Mouse (Mus musculus) layer of hippocampus, adult 2 months (tissue): ENCODE data around the gene Trim71. TPM values are rescaled to one million over a fixed set of nuclear protein-coding genes. Genes with fewer than 3 reads are reported as not detected.
"Not testable (repeated sequence)": the region's sequence is repeated elsewhere in the genome, so short reads cannot be mapped to it uniquely, and the experiment has no call there.

ENCODE experiments used
- DNase-seq, 2 experiments: peaks; one replicate each; pipeline ENCODE4 v3.0.0; 2022; ENCODE audit warnings: low spot score in 2 of 2
- H3K27ac ChIP-seq: fragments of 200-600 bp; 2 replicates; pipeline ENCODE4 v1.8.1; 2022
- H3K4me3 ChIP-seq: fragments of 200-600 bp; 2 replicates; pipeline ENCODE4 v1.8.1; 2022; ENCODE audit warnings: mild to moderate bottlenecking
- CTCF ChIP-seq: fragments of 200-600 bp; conservative IDR thresholded peaks from 2 replicates; pipeline ENCODE4 v1.8.1; 2022; ENCODE audit warnings: antibody characterized with exemption, mild to moderate bottlenecking, moderate library complexity
- total RNA-seq, 2 experiments: library from RNA; stranded (reverse); gene quantifications; 2 replicates each; pipeline ENCODE4 v1.2.3; 2021

The Trim71 gene
- total RNA-seq, 2 experiments from 2014 or later, result 1.3 to 1.4 TPM

DNA sequence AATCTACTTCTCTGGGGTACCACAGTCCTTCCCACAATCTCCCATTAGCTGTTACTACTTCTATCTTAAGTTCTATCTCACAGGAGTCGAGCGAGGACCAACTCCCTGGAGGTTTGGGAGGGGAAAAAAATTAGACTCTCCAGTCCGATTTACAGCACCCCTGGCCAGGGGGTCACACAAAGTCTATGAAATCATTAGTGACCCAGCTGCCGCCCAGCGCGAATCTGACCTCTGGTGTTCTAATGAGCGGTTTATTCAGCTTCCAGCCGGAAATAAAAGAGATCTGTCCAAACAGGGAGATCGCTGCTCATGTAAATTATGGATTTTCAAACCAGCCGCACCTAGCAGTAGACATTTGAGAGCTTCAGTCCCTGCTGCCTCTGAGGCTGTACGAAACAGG lies 32.9 kb downstream of the Trim71 start:
- no peak overlapping the region for H3K27ac ChIP-seq
- DNase-seq, result no peak
- no peak overlapping the region for H3K4me3 ChIP-seq
- TF ChIP-seq CTCF, result no peak

DNA sequence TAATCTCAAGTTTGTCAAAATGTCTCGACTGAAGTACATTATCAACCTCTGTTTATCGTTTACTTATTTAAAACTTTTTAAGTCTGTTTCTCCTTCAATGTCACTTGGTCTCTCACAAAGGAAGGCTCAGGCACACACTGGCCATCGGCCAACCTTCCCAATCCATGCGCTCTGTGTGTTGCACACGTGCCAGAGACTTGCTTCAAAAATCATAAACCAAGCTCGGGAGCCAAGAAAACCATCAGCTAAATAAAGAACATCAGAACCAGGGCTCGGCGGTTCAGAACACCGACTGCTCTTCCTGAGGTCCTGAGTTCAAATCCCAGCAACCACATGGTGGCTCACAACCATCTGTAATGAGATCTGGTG lies 35.5 kb downstream of the Trim71 start:
- no peak overlapping the region for H3K4me3 ChIP-seq
- H3K27ac ChIP-seq, result no peak overlapping the region
- no peak for DNase-seq
- no peak for TF ChIP-seq CTCF

DNA sequence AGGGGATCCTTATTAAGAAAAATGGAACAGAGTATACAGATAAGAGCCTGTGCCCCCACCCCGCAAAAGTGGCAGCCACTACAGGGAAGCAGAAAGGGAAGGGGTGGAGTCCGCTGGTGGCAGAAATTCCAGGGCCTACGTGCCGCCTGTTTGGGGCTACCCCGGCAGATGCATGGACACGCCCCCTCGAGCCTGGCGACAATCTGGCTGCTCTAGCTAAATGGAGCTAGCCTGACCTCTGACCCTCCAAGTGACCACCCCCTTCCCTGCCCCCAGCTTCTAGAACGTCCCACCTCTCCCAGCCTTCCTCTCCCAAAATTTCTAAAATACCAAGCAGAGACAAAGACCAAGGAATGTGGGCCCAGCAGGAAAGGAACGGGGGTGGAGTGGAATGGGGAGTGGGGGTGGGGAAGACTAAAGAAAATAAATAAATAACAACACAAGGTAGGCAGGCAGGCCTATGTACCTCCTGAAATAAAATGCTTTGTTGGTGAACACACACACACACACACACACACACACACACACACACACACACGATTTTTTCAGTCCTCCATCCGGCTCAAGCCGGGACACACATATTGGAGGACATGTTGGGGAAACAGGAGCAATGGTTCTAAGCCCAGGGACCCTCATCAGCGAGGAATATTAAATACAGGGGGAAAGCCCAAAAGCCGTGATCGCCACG lies 36.0 kb downstream of the Trim71 start:
- no peak for DNase-seq
- H3K27ac ChIP-seq, result no peak overlapping the region
- H3K4me3 ChIP-seq, result no peak overlapping the region
- no peak for TF ChIP-seq CTCF

DNA sequence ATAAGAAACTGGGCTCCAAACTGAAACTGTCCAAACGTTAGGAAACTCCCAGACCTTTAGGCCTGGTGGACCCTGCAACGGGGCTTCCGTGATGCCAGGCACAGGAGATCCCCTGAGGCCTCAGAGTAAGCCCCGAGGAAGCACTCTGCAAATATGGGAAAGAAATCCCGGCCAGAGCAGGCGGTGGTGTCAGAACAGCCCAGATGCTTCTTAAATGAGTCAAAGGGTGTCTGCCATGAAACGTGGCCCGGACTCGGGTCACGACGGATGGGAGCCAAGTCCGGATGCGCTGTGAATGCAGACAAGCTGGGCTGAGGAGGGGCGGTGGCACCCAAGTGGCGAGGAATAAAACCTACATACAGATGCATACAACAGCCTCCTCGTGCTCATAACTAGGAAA lies 37.1 kb downstream of the Trim71 start:
- DNase-seq, result no peak
- H3K4me3 ChIP-seq, result no peak overlapping the region
- no peak for TF ChIP-seq CTCF
- H3K27ac ChIP-seq, result no peak overlapping the region

DNA sequence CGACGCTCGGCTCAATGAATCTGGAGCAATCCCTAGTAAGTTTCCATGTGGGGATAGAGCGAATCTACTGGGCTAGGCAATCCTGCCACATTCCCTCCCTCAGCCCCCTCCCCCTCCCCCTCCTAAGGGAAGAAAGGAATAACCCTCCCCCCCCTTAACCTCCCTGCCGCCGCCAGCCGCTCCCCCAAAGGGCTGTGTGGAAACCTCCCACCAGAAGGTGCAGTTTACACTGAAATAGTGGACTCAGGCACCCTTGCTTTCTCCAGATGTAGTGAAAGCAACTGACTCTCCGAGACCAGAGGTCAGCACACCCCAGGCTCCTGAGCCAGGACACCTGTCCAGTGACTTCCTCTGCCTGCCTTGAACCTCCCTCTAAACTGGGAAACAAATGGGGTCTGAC lies 37.6 kb downstream of the Trim71 start:
- H3K27ac ChIP-seq, result no peak overlapping the region
- TF ChIP-seq CTCF, result no peak
- no peak overlapping the region for H3K4me3 ChIP-seq
- DNase-seq, result no peak

DNA sequence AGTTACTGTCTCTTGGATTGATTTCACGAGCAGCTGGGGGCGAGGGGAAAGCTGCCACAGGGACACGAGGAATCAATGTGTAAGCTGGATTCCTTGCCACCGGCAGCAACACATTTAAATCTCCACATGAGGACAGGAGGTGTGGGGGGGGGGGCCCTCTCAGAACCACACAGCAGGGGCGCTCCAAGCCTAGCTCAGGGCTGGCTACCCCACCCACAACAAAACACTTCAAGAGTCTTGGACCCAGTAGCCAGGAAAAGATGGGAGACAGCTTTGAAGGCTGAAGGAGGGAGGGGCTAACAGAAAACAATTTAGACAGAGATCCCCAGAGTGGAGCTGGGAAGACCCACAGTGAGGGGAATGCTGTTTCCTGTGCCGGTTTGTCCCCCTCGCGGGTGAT lies 38.3 kb downstream of the Trim71 start:
- DNase-seq, result no peak
- no peak overlapping the region for H3K4me3 ChIP-seq
- no peak overlapping the region for H3K27ac ChIP-seq
- no peak for TF ChIP-seq CTCF

DNA sequence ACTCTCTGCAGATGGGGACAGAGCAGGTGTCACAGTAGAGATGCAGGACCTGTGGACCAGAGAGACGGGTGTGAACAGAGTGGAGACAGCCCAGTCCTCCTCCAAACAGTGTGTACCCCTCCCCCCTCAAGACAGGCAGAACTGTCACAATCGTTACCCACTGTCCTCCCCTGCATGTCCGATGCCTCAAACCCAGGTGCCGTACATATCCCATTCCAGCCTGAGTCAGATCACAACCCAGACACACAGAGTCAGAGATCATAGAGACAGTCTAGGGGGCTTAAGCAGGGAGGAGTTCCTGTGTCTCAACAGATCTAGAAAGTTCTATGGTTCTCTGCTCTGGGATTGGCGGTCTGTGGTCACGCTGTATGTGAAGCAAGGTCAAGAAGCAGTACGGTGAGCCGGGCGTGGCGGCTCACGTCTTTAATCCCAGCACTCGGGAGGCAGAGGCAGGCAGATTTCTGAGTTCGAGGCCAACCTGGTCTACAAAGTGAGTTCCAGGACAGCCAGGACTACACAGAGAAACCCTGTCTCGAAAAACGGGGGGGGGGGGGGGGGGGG lies 39.0 kb downstream of the Trim71 start:
- no peak for DNase-seq
- Histone ChIP-seq H3K27ac (no peak overlapping the region), H3K4me3 (no peak overlapping the region)
- no peak for TF ChIP-seq CTCF

DNA sequence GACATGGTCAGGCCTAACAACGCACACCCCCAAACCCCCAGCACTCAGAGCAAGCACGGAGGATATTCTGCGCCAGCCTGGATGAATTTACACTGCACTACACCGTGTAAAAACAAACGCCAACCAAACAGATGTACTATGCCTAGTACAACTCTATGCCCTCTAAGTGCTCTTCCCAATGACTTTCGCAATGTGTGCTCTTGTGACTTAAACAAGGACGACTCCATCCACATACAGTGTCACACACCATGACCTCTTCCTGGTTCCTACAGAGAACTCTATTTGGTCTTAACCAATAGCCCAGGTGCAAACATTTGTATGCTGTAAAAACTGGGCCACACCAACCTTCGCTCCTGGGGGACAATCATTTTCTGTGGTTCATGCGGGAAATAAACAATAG lies 41.7 kb downstream of the Trim71 start:
- no peak for TF ChIP-seq CTCF
- no peak overlapping the region for H3K4me3 ChIP-seq
- H3K27ac ChIP-seq, result no peak overlapping the region
- DNase-seq, result no peak

DNA sequence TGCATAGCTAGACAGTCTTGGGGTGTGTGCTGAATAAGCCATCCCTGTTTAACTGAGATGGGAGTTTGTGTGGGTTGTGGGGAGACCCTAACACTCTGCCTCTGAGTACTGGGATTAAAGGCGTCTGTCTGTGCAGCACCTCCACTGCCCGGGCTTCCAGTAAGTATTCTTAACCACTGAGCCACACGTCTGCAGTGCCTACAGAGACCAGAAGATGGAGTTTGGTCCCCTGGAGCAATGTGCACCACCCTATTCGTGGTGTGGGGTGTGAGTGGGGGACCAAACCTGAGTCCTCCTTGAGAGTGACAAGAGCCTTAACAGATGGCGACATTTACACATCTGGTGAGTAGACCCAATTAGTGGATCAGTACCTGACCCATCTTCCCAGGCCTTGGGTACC lies 42.1 kb downstream of the Trim71 start:
- TF ChIP-seq CTCF, result peak; percentile 52
- no peak overlapping the region for H3K27ac ChIP-seq
- H3K4me3 ChIP-seq, result no peak overlapping the region
- DNase-seq, result no peak

DNA sequence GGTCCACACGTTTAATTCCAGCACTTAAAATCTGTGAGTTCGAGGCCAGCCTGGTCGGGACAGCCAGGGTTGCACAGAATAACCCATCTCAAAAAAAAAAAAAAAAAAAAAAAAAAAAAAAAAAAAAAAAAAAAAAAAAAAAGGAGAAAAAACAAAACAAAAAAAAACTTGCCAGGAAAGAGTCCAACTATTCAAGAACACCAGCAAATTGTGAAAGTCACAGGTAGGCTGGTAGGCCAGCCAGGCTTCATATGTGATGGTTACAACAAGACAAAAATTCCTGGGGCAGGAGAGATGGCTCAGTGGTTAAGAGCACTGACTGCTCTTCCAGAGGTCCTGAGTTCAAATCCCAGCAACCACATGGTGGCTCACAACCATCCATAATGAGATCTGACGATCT lies 43.6 kb downstream of the Trim71 start:
- H3K4me3 ChIP-seq, DNase-seq, H3K27ac ChIP-seq: not testable (repeated sequence)

DNA sequence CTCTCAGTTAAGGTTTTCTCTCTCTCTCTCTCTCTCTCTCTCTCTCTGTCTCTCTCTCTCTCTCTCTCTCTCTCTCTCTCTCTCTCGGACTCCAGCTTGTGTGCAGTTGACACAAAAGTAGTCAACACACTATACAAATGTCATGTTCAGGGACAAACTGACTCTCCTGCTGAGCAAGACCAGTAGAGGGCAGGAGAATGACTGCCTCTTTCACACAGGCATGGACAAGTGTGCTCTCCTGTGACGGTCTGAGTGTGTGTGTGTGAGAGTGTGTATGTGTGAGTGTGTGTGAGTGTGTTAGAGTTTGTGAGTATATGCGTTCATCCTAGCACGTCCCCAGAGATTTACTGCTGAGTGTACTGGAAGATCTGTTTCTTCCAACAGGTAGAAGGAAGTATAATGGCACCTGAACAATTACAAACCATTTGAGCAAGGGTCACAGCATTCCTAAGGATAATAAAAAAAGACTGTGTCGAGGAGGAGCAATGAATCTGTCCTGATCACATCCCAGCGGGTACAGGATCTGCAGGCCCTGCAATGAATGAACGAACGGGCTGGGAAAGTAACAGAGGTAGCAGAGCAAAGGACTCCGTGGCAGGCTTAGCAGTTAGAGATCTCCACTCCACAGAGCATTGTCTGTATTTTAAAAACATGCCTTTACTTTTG lies 45.2 kb downstream of the Trim71 start:
- no peak overlapping the region for H3K27ac ChIP-seq
- TF ChIP-seq CTCF, result peak; percentile 29; the same call in 1 of the 2 replicates
- DNase-seq, result no peak
- H3K4me3 ChIP-seq, result no peak overlapping the region

DNA sequence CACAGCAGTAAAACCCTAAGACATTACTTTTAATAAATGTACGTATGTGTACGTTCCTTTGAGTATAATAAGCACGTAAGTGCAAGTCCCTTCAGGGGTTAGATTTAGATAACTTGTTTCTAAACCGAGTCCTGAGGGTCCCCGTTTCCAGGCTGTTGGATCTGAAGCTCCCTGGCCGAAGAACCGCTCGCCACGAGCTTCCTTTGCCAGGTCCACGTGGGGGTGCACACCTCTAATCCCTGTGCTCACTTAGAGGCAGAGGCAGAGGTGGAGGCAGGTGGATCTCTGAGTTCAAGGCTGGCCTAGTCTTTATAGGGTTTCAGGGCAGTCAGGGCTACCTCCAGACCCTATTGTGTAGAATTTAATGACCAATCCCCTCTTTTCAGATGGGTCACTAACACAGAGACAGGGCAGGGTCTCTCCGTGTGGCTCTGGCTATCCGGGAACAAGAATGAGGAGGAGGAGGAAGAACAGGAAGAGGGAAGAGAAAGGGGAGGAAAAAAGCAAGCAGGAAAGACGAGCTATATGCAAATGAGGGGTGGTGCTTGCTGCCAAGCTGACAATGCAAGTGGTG lies 46.2 kb downstream of the Trim71 start:
- Histone ChIP-seq H3K4me3 (no peak overlapping the region), H3K27ac (no peak overlapping the region)
- DNase-seq, result no peak
- TF ChIP-seq CTCF, result no peak

DNA sequence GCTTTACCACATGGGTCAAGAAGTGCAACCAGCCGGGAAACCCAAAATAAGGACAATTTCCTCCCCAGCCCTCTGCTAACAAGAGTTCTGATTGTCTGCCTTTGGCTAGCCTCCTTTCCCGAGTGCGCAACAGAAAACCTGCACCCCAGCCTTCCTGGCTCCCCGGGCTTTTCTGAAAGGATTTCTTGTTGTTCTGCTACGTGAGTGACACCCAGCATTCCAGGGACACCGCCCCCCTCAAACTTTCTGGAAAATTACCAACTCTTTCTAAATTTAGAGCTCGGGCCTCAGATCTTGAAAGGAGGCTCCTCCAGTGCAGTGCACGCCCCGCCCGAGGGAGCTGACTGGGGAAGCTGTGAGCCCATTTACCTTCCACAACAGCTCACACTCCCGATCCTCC lies 48.8 kb downstream of the Trim71 start, which contains the start of gene C130032M10Rik:
C130032M10Rik (plus strand) TSS at position 334 of the 400 bp plus-strand sequence.
- TF ChIP-seq CTCF, result no peak
- no peak within 1 kb of the TSS for H3K27ac ChIP-seq
- DNase-seq, result no peak
- no peak within 1 kb of the TSS for H3K4me3 ChIP-seq
